In the genomic region with DNA sequence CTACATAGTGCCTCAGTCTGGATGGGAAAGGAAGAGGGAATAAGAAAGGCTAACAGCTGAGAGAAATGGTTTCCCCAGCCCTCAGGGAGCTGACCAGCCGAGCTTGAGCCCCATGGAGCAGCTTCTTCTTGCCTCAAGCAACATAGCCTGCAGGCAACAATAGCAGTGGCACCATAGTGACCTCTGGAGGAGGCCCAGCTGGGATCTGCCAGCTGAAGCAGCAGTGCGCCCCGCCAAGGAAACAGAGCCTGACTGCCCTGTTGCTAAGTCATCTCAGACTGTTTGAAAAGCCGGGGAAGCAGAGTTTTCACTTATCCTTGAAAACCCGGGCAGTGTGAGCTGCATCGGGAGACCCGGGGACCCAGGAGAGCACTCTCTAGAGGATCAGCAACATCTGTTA, we compare ENCODE assay signal across 8 mouse cellular contexts. TPM values are rescaled to one million over a fixed set of nuclear protein-coding genes. Genes with fewer than 3 reads are reported as not detected.
DNase-seq lines count a peak whose midpoint lies in the region; ATAC-seq and TF ChIP-seq lines count a peak whose summit lies in the region.

No protein-coding gene starts in this region.

- DNase-seq in liver = peak; percentile 32
- DNase-seq in embryonic facial prominence, embryonic 10.5 days (ENCODE audit: low spot score) = peak; percentile 71
- DNase-seq in kidney, postnatal 0 days (ENCODE audit: low spot score) = peak; percentile 80
- DNase-seq in lung, postnatal 10 days = peak; percentile 75
- DNase-seq in right cerebral cortex, postnatal 10 days (ENCODE audit: low spot score in 2 of 2) = peak; percentile 74
- DNase-seq in spleen, postnatal 4 days (ENCODE audit: low spot score in 2 of 2) = no peak

- peaks cover 16% of the 10 kb centered on the region for H3K4me1 ChIP-seq in liver, embryonic 12.5 days
- H3K4me1 ChIP-seq in embryonic facial prominence, embryonic 10.5 days = peaks cover 56% of the 10 kb centered on the region
- H3K4me1 ChIP-seq in heart, embryonic 11.5 days (ENCODE audit: control insufficient read depth, insufficient read depth, low read length) = peaks cover 18% of the 10 kb centered on the region
- peaks cover 9% of the 10 kb centered on the region; the same call in 1 of the 2 replicates for H3K4me1 ChIP-seq in kidney, postnatal 0 days (replicated peaks; ENCODE audit: insufficient read depth, low read length)

- H3K27me3 ChIP-seq in liver, embryonic 12.5 days (replicated peaks) = peaks cover 60% of the 10 kb centered on the region
- 0 out of 2 replicates have a peak, but pooled peaks cover 3% of the 10 kb centered on the region for H3K27me3 ChIP-seq in embryonic facial prominence, embryonic 10.5 days (replicated peaks; ENCODE audit: low read depth, poor library complexity, severe bottlenecking)
- H3K27me3 ChIP-seq in heart, embryonic 11.5 days (ENCODE audit: control insufficient read depth, insufficient read depth, low read length) = no peaks in the 10 kb centered on the region
- no peaks in the 10 kb centered on the region for H3K27me3 ChIP-seq in kidney, postnatal 0 days (ENCODE audit: insufficient read depth, low read length)

- no peaks in the 10 kb centered on the region for H3K9me3 ChIP-seq in liver, embryonic 12.5 days (replicated peaks)
- H3K9me3 ChIP-seq in embryonic facial prominence, embryonic 10.5 days = no peaks in the 10 kb centered on the region
- no peaks in the 10 kb centered on the region for H3K9me3 ChIP-seq in heart, embryonic 11.5 days (replicated peaks; ENCODE audit: control insufficient read depth, low read length)
- H3K9me3 ChIP-seq in kidney, postnatal 0 days (replicated peaks; ENCODE audit: low read length) = no peaks in the 10 kb centered on the region

- H3K9ac ChIP-seq in liver, embryonic 12.5 days = no peak overlapping the region
- H3K9ac ChIP-seq in heart, embryonic 11.5 days (ENCODE audit: low read depth, low read length) = no peak overlapping the region
- no peak overlapping the region for H3K9ac ChIP-seq in kidney, postnatal 0 days (ENCODE audit: low read depth, low read length)

- TF ChIP-seq CTCF in kidney, postnatal 0 days (IDR thresholded peaks at IDR 0.05; ENCODE audit: low read depth) = peak; percentile 62

- ATAC-seq in liver, embryonic 12.5 days = no peak
- ATAC-seq in heart, embryonic 11.5 days (replicated peaks; ENCODE audit: insufficient number of reproducible peaks, low FRiP score, low TSS enrichment) = no peak
- ATAC-seq in kidney, postnatal 0 days (replicated peaks; ENCODE audit: low FRiP score, low read depth) = no peak

- no peak overlapping the region for H3K27ac ChIP-seq in liver, embryonic 12.5 days
- H3K27ac ChIP-seq in embryonic facial prominence, embryonic 10.5 days (replicated peaks) = peak overlapping the region; percentile 45
- H3K27ac ChIP-seq in heart, embryonic 11.5 days (ENCODE audit: low read depth, low read length) = no peak overlapping the region; the same call in 1 of the 2 replicates
- no peak overlapping the region for H3K27ac ChIP-seq in kidney, postnatal 0 days

- 10% methylated on average over 7 of the region's 7 CpGs for WGBS in liver, embryonic 12.5 days (ENCODE audit: insufficient replicate concordance)
- WGBS in embryonic facial prominence, embryonic 10.5 days = 7% methylated on average over 7 of the region's 7 CpGs
- WGBS in heart, embryonic 11.5 days (ENCODE audit: insufficient replicate concordance) = 8% methylated on average over 7 of the region's 7 CpGs
- WGBS in kidney, postnatal 0 days = 8% methylated on average over 7 of the region's 7 CpGs

- H3K4me3 ChIP-seq in liver, embryonic 12.5 days = no peak overlapping the region
- H3K4me3 ChIP-seq in embryonic facial prominence, embryonic 10.5 days = peak overlapping the region; percentile 87
- H3K4me3 ChIP-seq in heart, embryonic 11.5 days (ENCODE audit: low read depth, low read length) = no peak overlapping the region
- no peak overlapping the region for H3K4me3 ChIP-seq in kidney, postnatal 0 days (replicated peaks; ENCODE audit: low read depth, low read length)

- no peaks in the 10 kb centered on the region for H3K36me3 ChIP-seq in liver, embryonic 12.5 days
- peaks cover 11% of the 10 kb centered on the region for H3K36me3 ChIP-seq in embryonic facial prominence, embryonic 10.5 days (replicated peaks)
- no peaks in the 10 kb centered on the region for H3K36me3 ChIP-seq in heart, embryonic 11.5 days (ENCODE audit: control insufficient read depth, insufficient read depth, low read length)
- no peaks in the 10 kb centered on the region for H3K36me3 ChIP-seq in kidney, postnatal 0 days (ENCODE audit: insufficient read depth, low read length)

- H3K4me2 ChIP-seq in liver, embryonic 12.5 days = no peak overlapping the region
- H3K4me2 ChIP-seq in heart, embryonic 11.5 days = peak overlapping the region; percentile 84
- no peak overlapping the region for H3K4me2 ChIP-seq in kidney, postnatal 0 days (ENCODE audit: low read length)

RNA-seq across cellular contexts. Expression of gene Map1b, which starts 3.2 kb away (rescaled TPM):
- polyA plus RNA-seq in liver, embryonic 12.5 days (2016; fragmentation: Nextera tagmentation; extraction: Ambion mirVana) = 11.2 and 12.7 TPM in 2 replicates
- polyA plus RNA-seq in embryonic facial prominence, embryonic 10.5 days (2016; fragmentation: Nextera tagmentation; extraction: Ambion mirVana) = 288 and 317 TPM in 2 replicates
- 128 and 193 TPM in 2 replicates for polyA plus RNA-seq in heart, embryonic 11.5 days (2014; fragmentation: Nextera tagmentation; extraction: Ambion mirVana)
- 23.4 and 27.8 TPM in 2 replicates for polyA plus RNA-seq in kidney, postnatal 0 days (2015; fragmentation: Nextera tagmentation; extraction: Ambion mirVana)

Comparison
In these comparisons a context has a peak if more than half of its experiments do, and no peak if none do; other contexts are left out.
1. DNase-seq: peak in liver (single experiment), embryonic facial prominence, embryonic 10.5 days (single experiment), kidney, postnatal 0 days (single experiment), lung, postnatal 10 days (single experiment) and right cerebral cortex, postnatal 10 days (2 of 2); none in spleen, postnatal 4 days (0 of 2).